Mouse (Mus musculus): ENCODE measurements around the gene Tbx21. TPM values are rescaled to one million over a fixed set of nuclear protein-coding genes. Genes with fewer than 3 reads are reported as not detected.

Gene Tbx21
- polyA plus RNA-seq, 1 experiment from 2014 or later, result not detected

GRCm38 (mm10) chr11:97147333-97147732 lies 32.2 kb upstream of the Tbx21 start:
- WGBS, result 62% methylated on average over 8 of the region's 8 CpGs
- no peak for ATAC-seq (ENCODE audit: insufficient number of reproducible peaks, low FRiP score)
- 0 out of 2 replicates have a peak overlapping the region, but pooled peaks have one; percentile 93 for H3K4me3 ChIP-seq

DNA sequence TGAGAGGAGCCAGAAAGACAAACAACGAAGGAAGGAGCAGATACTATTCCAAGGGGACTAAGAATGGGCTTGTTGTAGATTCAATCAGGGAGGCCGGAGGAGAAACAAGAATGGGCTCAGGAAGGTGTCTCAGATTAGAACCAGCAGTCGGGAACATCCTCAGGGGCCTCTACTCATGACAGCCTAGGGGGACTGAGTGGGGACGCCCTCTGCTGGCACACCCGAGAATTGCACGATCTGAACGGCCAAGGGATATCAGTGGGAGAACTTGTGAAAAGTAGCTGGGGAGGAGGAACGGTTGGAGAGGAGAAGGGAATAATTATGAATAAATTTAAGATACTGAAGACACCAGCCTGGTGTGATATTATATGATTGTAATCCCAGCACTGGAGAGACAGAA lies 31.6 kb upstream of the Tbx21 start:
- H3K9ac ChIP-seq, result peak overlapping the region; percentile 51; the same call in 1 of the 2 replicates

More at GRCm38 (mm10) chr11:97147333-97147732, 32.2 kb upstream of the Tbx21 start:
- Histone ChIP-seq H3K27me3 (replicated peaks) (peaks cover 23% of the 10 kb centered on the region; the same call in 1 of the 2 replicates), H3K4me1 (replicated peaks) (peaks cover 52% of the 10 kb centered on the region), H3K27ac (ENCODE audit: poor library complexity, severe bottlenecking) (no peak overlapping the region), H3K9ac (0 out of 2 replicates have a peak overlapping the region, but pooled peaks have one; percentile 33), H3K9me3 (replicated peaks) (no peaks in the 10 kb centered on the region), H3K4me2 (peak overlapping the region; percentile 82), H3K36me3 (peaks cover 24% of the 10 kb centered on the region)

GRCm38 (mm10) chr11:97145951-97146350 lies 30.8 kb upstream of the Tbx21 start:
- peaks cover 24% of the 10 kb centered on the region for H3K36me3 ChIP-seq
- peaks cover 46% of the 10 kb centered on the region for H3K4me1 ChIP-seq (replicated peaks)
- H3K27me3 ChIP-seq (replicated peaks), result peaks cover 35% of the 10 kb centered on the region
- H3K9me3 ChIP-seq (replicated peaks), result no peaks in the 10 kb centered on the region
- H3K4me3 ChIP-seq, result no peak overlapping the region
- peak overlapping the region; percentile 30; the same call in 1 of the 2 replicates for H3K4me2 ChIP-seq
- H3K27ac ChIP-seq (ENCODE audit: poor library complexity, severe bottlenecking), result no peak overlapping the region
- ATAC-seq (ENCODE audit: insufficient number of reproducible peaks, low FRiP score), result no peak
- 63% methylated on average over 9 of the region's 9 CpGs for WGBS
- no peak overlapping the region for H3K9ac ChIP-seq

More for the DNA sequence above, 31.6 kb upstream of the Tbx21 start:
- Histone ChIP-seq H3K9me3 (replicated peaks) (no peaks in the 10 kb centered on the region), H3K36me3 (peaks cover 24% of the 10 kb centered on the region), H3K4me1 (replicated peaks) (peaks cover 46% of the 10 kb centered on the region), H3K4me3 (peak overlapping the region; percentile 4; the same call in 1 of the 2 replicates), H3K27me3 (replicated peaks) (peaks cover 29% of the 10 kb centered on the region), H3K4me2 (peak overlapping the region; percentile 30), H3K27ac (ENCODE audit: poor library complexity, severe bottlenecking) (no peak overlapping the region)
- no peak for ATAC-seq (ENCODE audit: insufficient number of reproducible peaks, low FRiP score)
- WGBS, result 5% methylated on average over 8 of the region's 8 CpGs

GRCm38 (mm10) chr11:97145320-97145719 lies 30.2 kb upstream of the Tbx21 start:
- H3K4me1 ChIP-seq (replicated peaks), result peaks cover 46% of the 10 kb centered on the region
- H3K4me3 ChIP-seq, result no peak overlapping the region
- WGBS, result 44% methylated on average over 2 of the region's 2 CpGs
- H3K9ac ChIP-seq, result no peak overlapping the region
- no peak overlapping the region for H3K4me2 ChIP-seq
- H3K27me3 ChIP-seq (replicated peaks), result peaks cover 42% of the 10 kb centered on the region
- no peaks in the 10 kb centered on the region for H3K9me3 ChIP-seq (replicated peaks)
- no peak overlapping the region for H3K27ac ChIP-seq (ENCODE audit: poor library complexity, severe bottlenecking)
- ATAC-seq (ENCODE audit: insufficient number of reproducible peaks, low FRiP score), result no peak
- peaks cover 24% of the 10 kb centered on the region for H3K36me3 ChIP-seq

DNA sequence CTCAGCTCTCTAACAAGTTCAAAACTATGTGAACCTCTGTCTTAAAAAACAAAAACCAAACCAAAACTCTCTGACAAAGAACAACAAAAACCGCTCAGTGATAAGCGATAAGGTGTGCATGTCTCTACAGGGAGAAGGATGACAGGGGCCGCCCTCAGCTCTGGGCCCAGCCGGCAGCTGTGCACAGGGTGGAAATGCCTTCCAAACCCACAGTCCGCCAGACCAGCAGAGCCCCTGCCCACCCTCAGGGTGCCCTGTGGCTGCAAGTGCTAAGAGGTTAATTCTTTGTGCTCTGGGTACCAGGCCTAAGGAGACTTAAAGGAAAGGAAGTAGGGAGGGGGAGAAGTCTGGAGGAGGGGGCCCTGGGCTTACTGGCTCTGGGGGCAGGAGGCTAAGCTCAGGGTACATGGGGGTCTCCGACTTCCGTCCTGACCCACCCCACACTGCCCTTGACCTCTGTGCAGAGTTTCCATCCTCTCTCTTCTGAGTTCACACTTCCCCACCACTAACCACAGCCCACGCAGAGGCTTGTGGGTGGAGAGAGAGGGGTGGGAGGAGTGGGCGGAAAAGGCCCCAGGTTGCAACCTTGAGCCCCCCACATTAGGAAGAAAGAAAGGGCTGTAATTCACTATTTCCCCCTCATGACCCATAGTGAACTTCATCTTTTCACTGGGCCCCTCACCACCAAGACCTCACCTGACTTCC lies 28.2 kb upstream of the Tbx21 start:
- Histone ChIP-seq H3K27me3 (replicated peaks) (peaks cover 55% of the 10 kb centered on the region), H3K36me3 (peaks cover 26% of the 10 kb centered on the region)

GRCm38 (mm10) chr11:97142159-97142608 lies 27.1 kb upstream of the Tbx21 start:
- ATAC-seq (ENCODE audit: insufficient number of reproducible peaks, low FRiP score), result no peak
- Histone ChIP-seq H3K9me3 (replicated peaks) (no peaks in the 10 kb centered on the region), H3K36me3 (peaks cover 32% of the 10 kb centered on the region), H3K27ac (ENCODE audit: poor library complexity, severe bottlenecking) (no peak overlapping the region), H3K27me3 (replicated peaks) (peaks cover 54% of the 10 kb centered on the region), H3K4me1 (replicated peaks) (peaks cover 39% of the 10 kb centered on the region), H3K4me2 (no peak overlapping the region), H3K9ac (no peak overlapping the region), H3K4me3 (no peak overlapping the region)
- 65% methylated on average over 8 of the region's 8 CpGs for WGBS

More for the DNA sequence above, 28.2 kb upstream of the Tbx21 start:
- H3K4me1 ChIP-seq (replicated peaks), result peaks cover 38% of the 10 kb centered on the region
- 73% methylated on average over 9 of the region's 9 CpGs for WGBS
- H3K4me2 ChIP-seq, result no peak overlapping the region
- no peak for ATAC-seq (ENCODE audit: insufficient number of reproducible peaks, low FRiP score)
- H3K9ac ChIP-seq, result no peak overlapping the region; the same call in 1 of the 2 replicates
- H3K9me3 ChIP-seq (replicated peaks), result no peaks in the 10 kb centered on the region
- no peak overlapping the region for H3K4me3 ChIP-seq
- H3K27ac ChIP-seq (ENCODE audit: poor library complexity, severe bottlenecking), result no peak overlapping the region

GRCm38 (mm10) chr11:97140811-97141210 lies 25.7 kb upstream of the Tbx21 start:
- ATAC-seq (ENCODE audit: insufficient number of reproducible peaks, low FRiP score), result no peak
- Histone ChIP-seq H3K27me3 (replicated peaks) (peaks cover 68% of the 10 kb centered on the region), H3K4me2 (no peak overlapping the region), H3K4me1 (replicated peaks) (peaks cover 29% of the 10 kb centered on the region), H3K9me3 (replicated peaks) (no peaks in the 10 kb centered on the region), H3K4me3 (no peak overlapping the region), H3K36me3 (peaks cover 30% of the 10 kb centered on the region), H3K27ac (ENCODE audit: poor library complexity, severe bottlenecking) (no peak overlapping the region), H3K9ac (no peak overlapping the region)
- WGBS, result 69% methylated on average over 4 of the region's 4 CpGs

DNA sequence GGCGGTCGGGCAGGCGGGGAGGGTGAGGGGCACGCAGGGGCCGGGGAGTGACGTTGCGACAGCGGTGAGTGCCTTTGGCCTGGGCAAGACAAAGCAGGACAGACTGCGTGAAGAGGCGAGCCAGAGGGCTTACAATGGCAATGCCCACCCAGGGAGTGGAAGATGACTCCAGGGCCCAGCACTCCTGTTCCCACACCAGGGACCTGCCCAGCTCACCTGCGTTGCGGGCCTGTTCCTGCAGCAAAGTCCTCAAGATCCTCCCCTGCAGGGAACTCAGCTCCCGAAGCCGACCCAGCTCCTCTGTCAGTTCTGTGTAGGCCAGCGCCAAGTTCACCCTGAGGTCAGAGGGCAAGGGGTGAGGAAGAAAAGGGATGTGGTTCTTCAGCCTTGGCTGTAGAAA lies 24.1 kb upstream of the Tbx21 start:
- H3K4me1 ChIP-seq (replicated peaks), result peaks cover 22% of the 10 kb centered on the region
- H3K36me3 ChIP-seq, result peaks cover 22% of the 10 kb centered on the region; the same call in 1 of the 2 replicates
- 21% methylated on average over 15 of the region's 15 CpGs for WGBS

DNA sequence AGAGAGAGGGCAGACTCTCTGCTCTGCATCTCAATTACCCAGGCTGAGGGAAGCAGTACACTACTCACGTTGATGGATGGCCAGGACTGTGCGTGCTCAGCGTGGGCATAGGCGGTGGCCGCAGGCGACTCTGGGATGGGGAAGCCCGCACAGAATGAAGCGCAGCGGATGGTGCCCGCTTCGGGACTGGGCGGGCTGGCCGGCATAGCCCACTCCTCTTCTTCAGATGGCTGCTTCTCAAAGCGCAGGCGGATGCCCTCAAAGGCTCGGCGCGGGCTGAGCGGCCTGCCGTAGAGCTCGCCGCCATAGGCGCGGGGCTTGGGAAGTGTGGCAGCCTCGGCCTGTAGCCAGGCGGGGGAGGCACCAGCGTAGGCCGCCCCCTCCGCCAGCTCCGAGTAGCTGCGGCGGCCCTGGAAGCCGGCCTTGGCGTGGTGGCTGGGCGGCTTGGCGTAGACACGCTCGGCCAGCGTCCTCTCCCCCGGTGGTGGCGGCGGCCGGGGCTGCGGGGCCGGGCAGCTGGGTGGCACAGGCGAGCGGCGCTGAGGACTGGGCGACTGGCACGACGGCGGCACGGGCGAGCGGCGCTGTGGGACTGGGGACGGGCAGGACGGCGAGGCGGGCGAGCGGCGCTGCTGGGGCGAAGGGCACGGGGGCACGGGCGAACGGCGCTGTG lies 23.6 kb upstream of the Tbx21 start:
- Histone ChIP-seq H3K4me3 (peak overlapping the region; percentile 48), H3K9ac (peak overlapping the region; percentile 70), H3K27ac (ENCODE audit: poor library complexity, severe bottlenecking) (no peak overlapping the region), H3K9me3 (replicated peaks) (no peaks in the 10 kb centered on the region), H3K27me3 (replicated peaks) (peaks cover 80% of the 10 kb centered on the region), H3K36me3 (peaks cover 17% of the 10 kb centered on the region; the same call in 1 of the 2 replicates), H3K4me1 (replicated peaks) (peaks cover 22% of the 10 kb centered on the region), H3K4me2 (peak overlapping the region; percentile 83)
- WGBS, result 22% methylated on average over 62 of the region's 69 CpGs
- no peak for ATAC-seq (ENCODE audit: insufficient number of reproducible peaks, low FRiP score)

More for the DNA sequence above, 24.1 kb upstream of the Tbx21 start:
- no peak overlapping the region for H3K27ac ChIP-seq (ENCODE audit: poor library complexity, severe bottlenecking)
- peak overlapping the region; percentile 70 for H3K9ac ChIP-seq
- H3K4me2 ChIP-seq, result peak overlapping the region; percentile 83
- H3K4me3 ChIP-seq, result peak overlapping the region; percentile 48
- no peaks in the 10 kb centered on the region for H3K9me3 ChIP-seq (replicated peaks)
- peaks cover 79% of the 10 kb centered on the region for H3K27me3 ChIP-seq (replicated peaks)
- ATAC-seq (ENCODE audit: insufficient number of reproducible peaks, low FRiP score), result no peak

DNA sequence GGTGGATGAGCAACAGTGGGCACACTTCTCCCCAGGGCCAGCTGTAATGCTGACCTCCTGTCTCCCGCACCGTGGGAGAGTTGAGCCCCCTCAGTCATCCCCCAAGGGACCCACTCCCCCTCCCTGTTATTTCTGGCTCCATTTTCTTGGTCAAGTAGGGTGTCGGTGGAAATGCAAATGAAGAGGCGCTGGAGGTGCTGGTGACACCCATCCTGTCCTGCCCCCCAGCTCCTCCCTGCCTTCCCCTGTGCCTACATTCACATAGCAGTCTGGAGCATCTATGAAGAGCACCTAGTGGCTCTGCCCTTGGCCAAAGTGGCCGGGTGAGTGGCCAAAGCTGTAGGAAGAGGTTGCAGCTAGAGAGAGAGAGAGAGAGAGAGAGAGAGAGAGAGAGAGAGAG lies 18.1 kb upstream of the Tbx21 start:
- Histone ChIP-seq H3K9ac (no peak overlapping the region), H3K27me3 (replicated peaks) (peaks cover 88% of the 10 kb centered on the region), H3K9me3 (replicated peaks) (no peaks in the 10 kb centered on the region), H3K4me2 (no peak overlapping the region), H3K36me3 (peaks cover 14% of the 10 kb centered on the region; the same call in 1 of the 2 replicates), H3K27ac (ENCODE audit: poor library complexity, severe bottlenecking) (no peak overlapping the region), H3K4me1 (replicated peaks) (peaks cover 9% of the 10 kb centered on the region), H3K4me3 (no peak overlapping the region)
- WGBS, result 47% methylated on average over 5 of the region's 5 CpGs
- ATAC-seq (ENCODE audit: insufficient number of reproducible peaks, low FRiP score), result no peak

DNA sequence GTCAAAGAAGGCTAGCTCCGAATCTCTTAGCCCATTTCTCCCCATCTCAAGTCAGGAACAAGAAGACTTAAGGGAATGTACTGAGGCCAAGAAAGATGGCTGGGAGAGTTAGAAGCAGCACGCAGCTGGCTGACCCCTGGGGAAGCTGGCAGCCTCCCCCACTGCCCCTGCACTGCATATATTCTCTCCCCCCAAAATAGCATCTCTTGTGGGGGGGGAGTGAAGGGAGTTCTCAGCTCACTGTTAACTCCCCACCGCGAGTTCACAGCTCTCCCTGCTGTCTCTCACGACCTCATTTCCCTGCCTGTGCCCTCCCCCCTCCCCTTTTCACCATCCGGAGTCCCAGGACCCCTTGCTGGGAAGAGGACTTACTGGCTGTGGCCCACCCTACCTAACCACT lies 17.1 kb upstream of the Tbx21 start:
- ATAC-seq (ENCODE audit: insufficient number of reproducible peaks, low FRiP score), result no peak
- no peak overlapping the region for H3K4me2 ChIP-seq
- peaks cover 6% of the 10 kb centered on the region for H3K4me1 ChIP-seq (replicated peaks)
- 13% methylated on average over 6 of the region's 6 CpGs for WGBS
- no peaks in the 10 kb centered on the region for H3K9me3 ChIP-seq (replicated peaks)
- H3K27me3 ChIP-seq (replicated peaks), result peaks cover 85% of the 10 kb centered on the region
- H3K4me3 ChIP-seq, result no peak overlapping the region
- H3K36me3 ChIP-seq, result 0 out of 2 replicates have a peak, but pooled peaks cover 6% of the 10 kb centered on the region
- H3K9ac ChIP-seq, result no peak overlapping the region
- H3K27ac ChIP-seq (ENCODE audit: poor library complexity, severe bottlenecking), result no peak overlapping the region
